Mouse (Mus musculus) stomach, postnatal 0 days (tissue): ENCODE results near the gene Tatdn2. TPM values are rescaled to one million over a fixed set of nuclear protein-coding genes. Genes with fewer than 3 reads are reported as not detected.
"Not testable (repeated sequence)": the region's sequence is repeated elsewhere in the genome, so short reads cannot be mapped to it uniquely, and the experiment has no call there.

Experiments
- ATAC-seq: fragments of 200-750 bp; cut with Nextera tagmentation; 2 replicates; pipeline ENCODE4 v1.8.0; 2017; ENCODE audit not compliant: low FRiP score, low TSS enrichment
- DNase-seq: peaks from one replicate; pipeline ENCODE4 v3.0.0-alpha.2; 2016; ENCODE audit warnings: low spot score
- H3K27ac ChIP-seq: fragments of 300-500 bp; sonication (generic); replicated peaks from 2 replicates; pipeline ENCODE4 v1.5.1; 2014; ENCODE audit warnings: mild to moderate bottlenecking, control low read depth
- H3K27me3 ChIP-seq: fragments of 300-500 bp; sonication (generic); 2 replicates; pipeline ENCODE4 v1.6.1; 2014; ENCODE audit warnings: low read length; ENCODE audit not compliant: control insufficient read depth, insufficient read depth
- H3K36me3 ChIP-seq: fragments of 300-500 bp; sonication (generic); 2 replicates; pipeline ENCODE4 v1.6.1; 2014; ENCODE audit warnings: low read length, mixed read lengths; ENCODE audit not compliant: control insufficient read depth, insufficient read depth
- H3K4me1 ChIP-seq: fragments of 300-500 bp; sonication (generic); replicated peaks from 2 replicates; pipeline ENCODE4 v1.6.1; 2014; ENCODE audit warnings: antibody characterized with exemption; ENCODE audit not compliant: control insufficient read depth, insufficient read depth
- H3K4me2 ChIP-seq: fragments of 300-500 bp; sonication (generic); replicated peaks from 2 replicates; pipeline ENCODE4 v1.6.1; 2014; ENCODE audit warnings: low read depth, mild to moderate bottlenecking, control low read depth, moderate library complexity
- H3K4me3 ChIP-seq: fragments of 300-500 bp; sonication (generic); 2 replicates; pipeline ENCODE4 v1.5.1; 2014; ENCODE audit warnings: low read depth, low read length, control low read depth
- H3K9ac ChIP-seq: fragments of 300-500 bp; sonication (generic); 2 replicates; pipeline ENCODE4 v1.6.1; 2014; ENCODE audit warnings: mild to moderate bottlenecking, low read length, control low read depth, mixed read lengths
- H3K9me3 ChIP-seq: fragments of 300-500 bp; sonication (generic); 2 replicates; pipeline ENCODE4 v1.6.1; 2016; ENCODE audit warnings: low read length; ENCODE audit not compliant: control insufficient read depth
- CTCF ChIP-seq: IDR thresholded peaks from 2 replicates; pipeline ENCODE4 v1.5.1; 2016; ENCODE audit warnings: antibody characterized with exemption, low read depth, mild to moderate bottlenecking, moderate library complexity
- EP300 ChIP-seq: optimal IDR thresholded peaks from 2 replicates; pipeline ENCODE3; 2016; ENCODE audit warnings: antibody characterized with exemption
- whole genome bisulfite sequencing: fragments of 180-500 bp; shearing (Covaris S2); extraction: QIAGEN DNeasy Blood & Tissue Kit; methylation state at CpG from one replicate; pipeline ENCODE4 v1.1.7; 2014; 5-methylcytosine and 5-hydroxymethylcytosine counted together
- polyA plus RNA-seq: library from polyadenylated mRNA; unstranded; fragments of >200 nt; fragmentation: Nextera tagmentation; extraction: Ambion mirVana; gene quantifications from 2 replicates; pipeline ENCODE4 v1.2.1, GENCODE M21; 2015

The Tatdn2 gene
- polyA plus RNA-seq, 1 experiment from 2014 or later: 0.73 TPM

GRCm38 (mm10) chr6:113695203-113695602 is 1.6 kb upstream of the Tatdn2 start:
- ATAC-seq: no peak
- 54% methylated on average over 1 of the region's 1 CpGs for WGBS
- H3K4me1 ChIP-seq: peaks cover 4% of the 10 kb centered on the region; the same call in 1 of the 2 replicates
- TF ChIP-seq EP300 (no peak), CTCF (no peak)
- H3K36me3 ChIP-seq: peaks cover 2% of the 10 kb centered on the region; the same call in 1 of the 2 replicates
- H3K9me3 ChIP-seq: no peaks in the 10 kb centered on the region
- DNase-seq: no peak
- no peak overlapping the region for H3K4me3 ChIP-seq
- H3K27me3 ChIP-seq: no peaks in the 10 kb centered on the region
- H3K9ac ChIP-seq: no peak overlapping the region
- H3K4me2 ChIP-seq: no peak overlapping the region
- H3K27ac ChIP-seq: no peak overlapping the region

DNA sequence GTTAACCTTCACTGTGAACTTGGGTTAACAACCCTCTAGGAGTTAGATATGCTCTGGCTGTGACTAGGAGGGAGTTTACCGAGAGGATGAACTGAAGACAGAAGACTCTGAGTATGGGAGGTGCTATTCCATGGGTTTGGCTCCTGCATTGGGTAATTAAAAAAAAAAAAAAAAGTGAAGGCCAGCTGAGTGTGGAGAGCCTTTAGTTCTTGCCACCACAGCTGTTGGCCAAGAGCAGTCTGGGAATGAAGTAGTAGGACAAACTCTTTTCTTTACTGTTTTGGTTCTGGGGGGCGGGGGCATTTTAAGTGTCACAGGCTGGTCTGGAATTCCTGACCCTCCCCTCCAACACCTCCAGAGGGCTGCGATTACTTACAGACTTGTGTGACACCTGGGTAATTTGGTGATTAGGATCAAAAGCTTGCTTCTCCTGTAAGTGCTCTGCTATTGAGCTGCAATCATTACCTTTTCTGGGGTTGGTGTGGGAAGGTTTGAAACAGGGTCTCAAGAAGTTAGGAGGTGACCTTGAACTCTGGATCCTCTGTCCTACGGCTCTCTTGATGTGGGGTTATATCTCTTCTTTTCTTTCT is 989 bp upstream of the Tatdn2 start:
- DNase-seq: no peak
- Histone ChIP-seq H3K9ac (no peak overlapping the region), H3K27ac (peak overlapping the region; percentile 96), H3K4me2 (peak overlapping the region; percentile 46; the same call in 1 of the 2 replicates), H3K36me3 (peaks cover 2% of the 10 kb centered on the region; the same call in 1 of the 2 replicates), H3K27me3 (no peaks in the 10 kb centered on the region), H3K9me3 (no peaks in the 10 kb centered on the region), H3K4me1 (peaks cover 4% of the 10 kb centered on the region; the same call in 1 of the 2 replicates), H3K4me3 (no peak overlapping the region)
- WGBS: 43% methylated on average over 4 of the region's 4 CpGs
- ATAC-seq: no peak
- TF ChIP-seq CTCF (no peak), EP300 (no peak)

DNA sequence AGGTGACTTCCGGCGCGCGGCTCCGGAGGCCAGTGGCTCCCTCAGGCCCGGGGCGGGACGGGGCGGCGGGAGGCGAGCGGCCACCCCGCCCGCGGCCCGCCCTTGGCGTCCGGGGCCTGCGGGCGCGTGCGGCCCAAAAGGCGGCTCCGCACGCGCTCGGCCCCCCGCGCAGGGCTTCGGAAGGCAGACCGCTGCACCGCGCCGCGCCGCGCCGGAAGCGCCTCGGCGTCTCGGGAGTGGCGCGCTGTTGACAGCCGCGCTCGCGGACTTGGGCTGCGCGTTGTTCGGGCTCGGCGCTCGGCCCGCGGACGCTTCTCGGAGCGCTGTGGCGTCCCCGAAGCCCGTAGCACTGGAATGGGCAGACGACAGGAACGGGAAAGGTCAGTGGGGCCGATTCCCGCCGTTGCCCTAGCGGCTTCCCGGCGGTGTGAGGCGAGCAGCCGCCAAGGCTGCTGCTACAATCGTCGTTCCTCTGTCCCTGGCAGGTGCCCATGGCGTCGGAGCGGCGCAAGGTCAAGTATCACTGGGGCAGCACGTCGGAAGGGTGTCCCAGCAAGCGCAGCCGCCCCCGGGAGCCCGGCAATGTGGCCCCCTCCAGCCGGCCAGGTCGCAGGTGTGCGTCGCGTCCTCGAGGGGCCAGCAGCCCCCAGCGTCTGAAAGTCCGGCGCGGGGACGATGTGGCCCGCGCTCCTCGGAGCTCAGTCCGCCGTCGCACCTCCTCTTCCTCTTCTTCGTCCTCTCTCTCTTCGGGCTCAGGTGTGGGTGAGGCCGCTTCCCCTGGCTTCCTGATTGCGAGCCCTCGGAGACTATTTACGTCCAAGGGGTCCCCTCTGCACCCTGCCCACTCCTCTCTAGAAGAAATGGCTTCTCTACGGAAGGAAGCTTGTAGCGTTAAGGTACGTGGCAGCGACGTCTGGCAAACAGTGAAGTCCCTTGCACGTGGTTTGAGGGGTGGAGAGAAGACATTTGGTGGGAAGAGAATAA is 664 bp downstream of the Tatdn2 start:
- under 1% methylated on average over 94 of the region's 113 CpGs for WGBS
- ATAC-seq: no peak; the same call in 1 of the 2 replicates
- Histone ChIP-seq H3K36me3 (peaks cover 9% of the 10 kb centered on the region; the same call in 1 of the 2 replicates), H3K4me1 (peaks cover 2% of the 10 kb centered on the region; the same call in 1 of the 2 replicates), H3K4me3 (peak overlapping the region; percentile 82), H3K27me3 (no peaks in the 10 kb centered on the region), H3K9me3 (no peaks in the 10 kb centered on the region), H3K9ac (peak overlapping the region; percentile 88), H3K27ac (peak overlapping the region; percentile 96), H3K4me2 (peak overlapping the region; percentile 96)
- no peak for DNase-seq
- TF ChIP-seq EP300 (no peak), CTCF (no peak)

DNA sequence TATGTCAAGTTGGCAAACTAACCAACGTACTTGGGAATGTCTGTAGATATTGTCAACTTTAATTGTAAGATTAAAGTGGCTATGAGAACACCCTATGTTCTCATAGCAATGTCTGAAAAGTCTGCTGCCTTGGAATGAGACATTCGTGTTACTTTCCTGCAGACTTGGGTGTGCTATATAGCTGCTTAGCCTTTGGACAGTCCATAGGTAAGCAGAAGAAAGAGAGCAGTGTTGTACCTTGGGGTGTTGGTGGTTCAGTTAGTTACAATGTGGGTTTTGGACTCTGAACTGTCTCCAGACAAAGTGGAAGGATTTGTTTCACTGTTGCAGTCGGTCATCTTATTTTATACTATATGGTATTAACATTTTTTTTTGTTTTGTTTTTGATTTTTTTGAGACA is 15.9 kb downstream of the Tatdn2 start:
- no peak for TF ChIP-seq EP300
- no peak for TF ChIP-seq CTCF
- Histone ChIP-seq H3K4me2 (no peak overlapping the region), H3K4me1 (no peaks in the 10 kb centered on the region), H3K9me3 (no peaks in the 10 kb centered on the region), H3K36me3 (peaks cover 39% of the 10 kb centered on the region), H3K27me3 (no peaks in the 10 kb centered on the region), H3K4me3 (no peak overlapping the region), H3K27ac (no peak overlapping the region), H3K9ac (no peak overlapping the region)
- WGBS: 91% methylated on average over 3 of the region's 3 CpGs
- no peak for ATAC-seq
- no peak for DNase-seq

GRCm38 (mm10) chr6:113713389-113713788 is 16.5 kb downstream of the Tatdn2 start:
- not testable (repeated sequence) for DNase-seq, H3K4me2 ChIP-seq, ATAC-seq, H3K9ac ChIP-seq, H3K9me3 ChIP-seq, H3K4me1 ChIP-seq, H3K27ac ChIP-seq, H3K4me3 ChIP-seq, H3K27me3 ChIP-seq
- peaks cover 33% of the 10 kb centered on the region for H3K36me3 ChIP-seq
- WGBS: 84% methylated on average over 5 of the region's 5 CpGs
